Mouse (Mus musculus): ENCODE results near the gene Trim62. TPM values are rescaled to one million over a fixed set of nuclear protein-coding genes. Genes with fewer than 3 reads are reported as not detected.

Trim62 gene
- polyA plus RNA-seq, 1 experiment from 2014 or later: 4.3 TPM

GRCm38 (mm10) chr4:128897911-128898421 is 14.6 kb downstream of the Trim62 start:
- 17% methylated on average over 7 of the region's 7 CpGs for WGBS
- H3K4me1 ChIP-seq (replicated peaks; ENCODE audit: control insufficient read depth, insufficient read depth, low read length): peaks cover 6% of the 10 kb centered on the region
- H3K36me3 ChIP-seq (ENCODE audit: control insufficient read depth, insufficient read depth, low read length): no peaks in the 10 kb centered on the region
- no peak for DNase-seq (ENCODE audit: low spot score)
- no peak for ATAC-seq (replicated peaks; ENCODE audit: low FRiP score)
- H3K27me3 ChIP-seq (replicated peaks; ENCODE audit: control insufficient read depth, insufficient read depth, low read length): no peaks in the 10 kb centered on the region
- H3K9ac ChIP-seq (ENCODE audit: low read depth, low read length): no peak overlapping the region
- no peak overlapping the region for H3K4me3 ChIP-seq (ENCODE audit: low read depth, low read length)
- H3K27ac ChIP-seq (ENCODE audit: low read depth, low read length): peak overlapping the region; percentile 9; the same call in 1 of the 2 replicates
- no peak overlapping the region for H3K4me2 ChIP-seq
- no peaks in the 10 kb centered on the region for H3K9me3 ChIP-seq (ENCODE audit: control insufficient read depth, low read length)

GRCm38 (mm10) chr4:128899332-128899731 is 16.0 kb downstream of the Trim62 start:
- H3K27ac ChIP-seq (ENCODE audit: low read depth, low read length): peak overlapping the region; percentile 82
- H3K27me3 ChIP-seq (replicated peaks; ENCODE audit: control insufficient read depth, insufficient read depth, low read length): no peaks in the 10 kb centered on the region
- no peak overlapping the region for H3K4me3 ChIP-seq (ENCODE audit: low read depth, low read length)
- H3K4me1 ChIP-seq (replicated peaks; ENCODE audit: control insufficient read depth, insufficient read depth, low read length): peaks cover 6% of the 10 kb centered on the region
- ATAC-seq (replicated peaks; ENCODE audit: low FRiP score): peak; percentile 22; the same call in 1 of the 2 replicates
- no peaks in the 10 kb centered on the region for H3K36me3 ChIP-seq (ENCODE audit: control insufficient read depth, insufficient read depth, low read length)
- peak; percentile 59 for DNase-seq (ENCODE audit: low spot score)
- no peaks in the 10 kb centered on the region for H3K9me3 ChIP-seq (ENCODE audit: control insufficient read depth, low read length)
- no peak overlapping the region for H3K9ac ChIP-seq (ENCODE audit: low read depth, low read length)
- no peak overlapping the region for H3K4me2 ChIP-seq
- WGBS: 30% methylated on average over 6 of the region's 6 CpGs

GRCm38 (mm10) chr4:128900484-128900883 is 17.1 kb downstream of the Trim62 start:
- no peak overlapping the region for H3K27ac ChIP-seq (ENCODE audit: low read depth, low read length)
- no peak overlapping the region for H3K9ac ChIP-seq (ENCODE audit: low read depth, low read length)
- WGBS: 82% methylated on average over 14 of the region's 14 CpGs
- no peaks in the 10 kb centered on the region for H3K36me3 ChIP-seq (ENCODE audit: control insufficient read depth, insufficient read depth, low read length)
- peaks cover 8% of the 10 kb centered on the region for H3K4me1 ChIP-seq (replicated peaks; ENCODE audit: control insufficient read depth, insufficient read depth, low read length)
- ATAC-seq (replicated peaks; ENCODE audit: low FRiP score) (no peak), DNase-seq (ENCODE audit: low spot score) (no peak)
- H3K27me3 ChIP-seq (replicated peaks; ENCODE audit: control insufficient read depth, insufficient read depth, low read length): no peaks in the 10 kb centered on the region
- H3K9me3 ChIP-seq (ENCODE audit: control insufficient read depth, low read length): no peaks in the 10 kb centered on the region
- no peak overlapping the region for H3K4me3 ChIP-seq (ENCODE audit: low read depth, low read length)
- no peak overlapping the region for H3K4me2 ChIP-seq

DNA sequence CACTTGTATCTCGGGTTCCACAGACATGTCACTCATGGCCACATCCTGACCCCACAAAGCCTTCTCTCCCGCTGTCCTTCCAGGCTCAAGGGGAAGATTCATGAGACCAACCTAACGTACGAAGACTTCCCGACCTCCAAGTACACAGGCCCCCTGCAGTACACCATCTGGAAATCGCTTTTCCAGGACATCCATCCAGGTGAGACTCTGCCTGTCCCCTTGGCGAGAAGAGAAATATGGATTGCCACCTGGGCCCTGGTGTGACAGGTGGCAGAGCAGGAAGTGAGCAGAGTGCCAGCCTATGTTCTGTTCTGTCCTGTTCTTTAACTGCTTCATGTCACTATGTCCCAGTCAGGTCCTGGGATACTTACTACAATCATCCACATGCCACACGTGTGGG is 19.0 kb downstream of the Trim62 start:
- Histone ChIP-seq H3K9ac (ENCODE audit: low read depth, low read length) (no peak overlapping the region), H3K4me3 (ENCODE audit: low read depth, low read length) (no peak overlapping the region), H3K9me3 (ENCODE audit: control insufficient read depth, low read length) (no peaks in the 10 kb centered on the region), H3K27me3 (replicated peaks; ENCODE audit: control insufficient read depth, insufficient read depth, low read length) (no peaks in the 10 kb centered on the region), H3K4me1 (replicated peaks; ENCODE audit: control insufficient read depth, insufficient read depth, low read length) (peaks cover 8% of the 10 kb centered on the region), H3K36me3 (ENCODE audit: control insufficient read depth, insufficient read depth, low read length) (no peaks in the 10 kb centered on the region), H3K27ac (ENCODE audit: low read depth, low read length) (no peak overlapping the region), H3K4me2 (no peak overlapping the region)
- 82% methylated on average over 8 of the region's 8 CpGs for WGBS
- no peak for ATAC-seq (replicated peaks; ENCODE audit: low FRiP score)
- no peak for DNase-seq (ENCODE audit: low spot score)

GRCm38 (mm10) chr4:128904035-128904800 is 20.8 kb downstream of the Trim62 start:
- WGBS: 64% methylated on average over 8 of the region's 8 CpGs
- H3K4me1 ChIP-seq (replicated peaks; ENCODE audit: control insufficient read depth, insufficient read depth, low read length): peaks cover 8% of the 10 kb centered on the region
- H3K4me2 ChIP-seq: no peak overlapping the region
- no peak overlapping the region for H3K4me3 ChIP-seq (ENCODE audit: low read depth, low read length)
- no peaks in the 10 kb centered on the region for H3K9me3 ChIP-seq (ENCODE audit: control insufficient read depth, low read length)
- no peak overlapping the region for H3K9ac ChIP-seq (ENCODE audit: low read depth, low read length)
- H3K36me3 ChIP-seq (ENCODE audit: control insufficient read depth, insufficient read depth, low read length): no peaks in the 10 kb centered on the region
- 0 out of 2 replicates have a peak overlapping the region, but pooled peaks have one; percentile 6 for H3K27ac ChIP-seq (ENCODE audit: low read depth, low read length)
- ATAC-seq (replicated peaks; ENCODE audit: low FRiP score): no peak
- no peak for DNase-seq (ENCODE audit: low spot score)
- H3K27me3 ChIP-seq (replicated peaks; ENCODE audit: control insufficient read depth, insufficient read depth, low read length): no peaks in the 10 kb centered on the region

DNA sequence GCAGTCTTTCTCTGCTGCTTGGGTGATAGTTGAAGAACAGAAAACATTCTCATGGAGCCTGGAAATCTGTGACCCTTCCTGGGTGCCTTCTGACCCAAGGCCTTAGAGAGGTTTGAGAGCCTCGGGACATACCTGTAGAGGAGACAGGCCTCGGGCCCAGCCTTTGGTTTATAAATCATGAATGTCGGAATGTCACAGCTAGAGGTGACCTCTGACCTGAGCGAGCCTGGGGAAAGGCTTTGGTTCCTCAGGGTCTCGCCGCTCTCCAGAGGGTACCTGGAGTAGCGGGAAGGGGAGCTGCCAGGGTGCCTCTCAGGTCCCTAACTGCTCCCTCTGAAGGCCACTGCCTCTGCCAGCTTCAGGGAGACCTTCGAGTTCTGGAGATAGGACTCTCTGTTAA is 21.9 kb downstream of the Trim62 start:
- Histone ChIP-seq H3K36me3 (ENCODE audit: control insufficient read depth, insufficient read depth, low read length) (no peaks in the 10 kb centered on the region), H3K9ac (ENCODE audit: low read depth, low read length) (no peak overlapping the region), H3K4me1 (replicated peaks; ENCODE audit: control insufficient read depth, insufficient read depth, low read length) (0 out of 2 replicates have a peak, but pooled peaks cover 2% of the 10 kb centered on the region), H3K9me3 (ENCODE audit: control insufficient read depth, low read length) (no peaks in the 10 kb centered on the region), H3K4me2 (no peak overlapping the region), H3K27me3 (replicated peaks; ENCODE audit: control insufficient read depth, insufficient read depth, low read length) (no peaks in the 10 kb centered on the region), H3K27ac (ENCODE audit: low read depth, low read length) (no peak overlapping the region), H3K4me3 (ENCODE audit: low read depth, low read length) (no peak overlapping the region)
- 29% methylated on average over 8 of the region's 8 CpGs for WGBS
- no peak for ATAC-seq (replicated peaks; ENCODE audit: low FRiP score)
- DNase-seq (ENCODE audit: low spot score): no peak

- DNase-seq (ENCODE audit: low spot score) (no peak), ATAC-seq (replicated peaks; ENCODE audit: low FRiP score) (no peak)
- Histone ChIP-seq H3K27ac (ENCODE audit: low read depth, low read length) (no peak overlapping the region; the same call in 1 of the 2 replicates), H3K36me3 (ENCODE audit: control insufficient read depth, insufficient read depth, low read length) (no peaks in the 10 kb centered on the region), H3K4me1 (replicated peaks; ENCODE audit: control insufficient read depth, insufficient read depth, low read length) (0 out of 2 replicates have a peak, but pooled peaks cover 2% of the 10 kb centered on the region), H3K9ac (ENCODE audit: low read depth, low read length) (no peak overlapping the region), H3K27me3 (replicated peaks; ENCODE audit: control insufficient read depth, insufficient read depth, low read length) (no peaks in the 10 kb centered on the region), H3K4me2 (no peak overlapping the region), H3K4me3 (ENCODE audit: low read depth, low read length) (no peak overlapping the region), H3K9me3 (ENCODE audit: control insufficient read depth, low read length) (no peaks in the 10 kb centered on the region)
- 56% methylated on average over 8 of the region's 8 CpGs for WGBS
Observed at GRCm38 (mm10) chr4:128906757-128907156, 23.4 kb downstream of the Trim62 start.

DNA sequence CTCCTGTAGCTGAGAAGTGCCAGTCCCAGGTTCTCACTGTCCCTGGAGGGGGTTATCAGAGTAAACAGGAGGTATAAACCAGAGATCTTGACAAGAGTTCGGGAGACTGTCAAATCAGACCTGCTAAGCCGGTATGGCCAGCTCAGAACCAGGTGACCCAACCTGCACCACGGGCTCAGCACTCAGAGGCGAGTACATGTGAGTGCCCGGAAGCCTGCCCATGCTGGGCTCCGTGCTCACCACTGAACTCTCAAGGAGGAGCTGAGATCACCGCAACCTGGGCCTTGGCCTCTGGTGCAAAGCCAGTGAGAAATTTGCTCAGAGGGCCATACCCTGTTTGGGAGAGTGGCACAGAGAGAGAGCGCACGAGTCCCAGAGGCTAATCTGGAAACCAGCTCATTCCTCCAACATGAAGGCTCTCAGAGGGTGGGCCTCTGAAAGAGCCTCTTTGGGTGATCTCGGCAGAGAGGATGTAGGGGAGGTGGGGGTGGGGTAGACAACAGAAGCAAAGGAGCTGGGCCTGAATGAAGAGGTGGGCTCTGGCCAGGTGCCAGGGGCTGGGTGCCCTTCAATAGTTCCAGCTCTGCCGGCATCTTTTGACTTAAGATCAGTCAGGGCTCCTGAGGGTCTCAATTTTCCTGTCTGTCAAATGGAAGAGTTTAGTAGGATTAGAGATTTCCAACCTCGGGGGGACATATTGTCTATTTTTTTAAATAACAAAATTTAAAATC is 24.0 kb downstream of the Trim62 start:
- no peak for DNase-seq (ENCODE audit: low spot score)
- Histone ChIP-seq H3K4me3 (ENCODE audit: low read depth, low read length) (no peak overlapping the region), H3K36me3 (ENCODE audit: control insufficient read depth, insufficient read depth, low read length) (no peaks in the 10 kb centered on the region), H3K4me2 (no peak overlapping the region), H3K9ac (ENCODE audit: low read depth, low read length) (no peak overlapping the region), H3K27me3 (replicated peaks; ENCODE audit: control insufficient read depth, insufficient read depth, low read length) (no peaks in the 10 kb centered on the region), H3K9me3 (ENCODE audit: control insufficient read depth, low read length) (no peaks in the 10 kb centered on the region), H3K4me1 (replicated peaks; ENCODE audit: control insufficient read depth, insufficient read depth, low read length) (0 out of 2 replicates have a peak, but pooled peaks cover 2% of the 10 kb centered on the region), H3K27ac (ENCODE audit: low read depth, low read length) (no peak overlapping the region)
- 60% methylated on average over 12 of the region's 12 CpGs for WGBS
- ATAC-seq (replicated peaks; ENCODE audit: low FRiP score): no peak

Measured in liver, embryonic 11.5 days (tissue).